Comparison of ENCODE assay signal across 8 mouse cellular contexts in genomic region chr5:137684294-137685123, GRCm38 (mm10). TPM values are rescaled to one million over a fixed set of nuclear protein-coding genes. Genes with fewer than 3 reads are reported as not detected.
DNase-seq lines count a peak whose midpoint lies in the region; ATAC-seq and TF ChIP-seq lines count a peak whose summit lies in the region.

Gene Agfg2, minus strand, starts transcription at chr5:137684726.

- no peaks in the 10 kb centered on the region for H3K27me3 ChIP-seq in forebrain, embryonic 15.5 days

- intact Hi-C loops in heart, postnatal 25 days (cut with DNase I): loop anchor here (5.0 kb wide), 1 partner anchor 53 kb away; no protein-coding TSS in a partner anchor

- H3K4me3 ChIP-seq in ES-E14 (ENCODE audit: insufficient read depth in 1 of 2, low read depth in 1 of 2, low read length in 2 of 2, poor library complexity in 1 of 2, severe bottlenecking in 1 of 2): peak within 1 kb of the TSS; percentile 78 to 83
- H3K4me3 ChIP-seq in forebrain, embryonic 15.5 days: peak within 1 kb of the TSS; percentile 82
- H3K4me3 ChIP-seq in lung, adult 2 months (replicated peaks; ENCODE audit: extremely low read depth, low read depth, low read length): peak within 1 kb of the TSS; percentile 69

- TF ChIP-seq CTCF in lung, adult 2 months (IDR thresholded peaks at IDR 0.05; ENCODE audit: insufficient read depth, low read length): no peak

- no peaks in the 10 kb centered on the region; the same call in 1 of the 2 replicates for H3K36me3 ChIP-seq in ES-E14 (ENCODE audit: control insufficient read depth, insufficient read depth, low read length, poor library complexity, severe bottlenecking)
- no peaks in the 10 kb centered on the region for H3K36me3 ChIP-seq in forebrain, embryonic 15.5 days

- no peaks in the 10 kb centered on the region for H3K9me3 ChIP-seq in ES-E14 (ENCODE audit: control insufficient read depth, insufficient read depth, low read depth, low read length)
- no peaks in the 10 kb centered on the region for H3K9me3 ChIP-seq in forebrain, embryonic 15.5 days

- H3K27ac ChIP-seq in ES-E14 (ENCODE audit: insufficient read depth, low read depth, low read length, poor library complexity, severe bottlenecking): no peak within 1 kb of the TSS
- H3K27ac ChIP-seq in forebrain, embryonic 15.5 days (replicated peaks): peak within 1 kb of the TSS; percentile 82

- TF ChIP-seq POLR2A in lung, adult 2 months (IDR thresholded peaks at IDR 0.05; ENCODE audit: borderline replicate concordance, extremely low read depth, low read depth, low read length): peak; percentile 61; the same call in 1 of the 2 replicates

- peak; percentile 100 for ATAC-seq in forebrain, embryonic 15.5 days (replicated peaks)
- ATAC-seq in neutrophil, adult 5-6 weeks (ENCODE audit: extremely low read depth, insufficient number of reproducible peaks, low FRiP score, poor library complexity, severe bottlenecking): peak; percentile 94

- H3K4me1 ChIP-seq in ES-E14 (ENCODE audit: control insufficient read depth in 2 of 2, insufficient read depth in 2 of 2, low read length in 2 of 2, poor library complexity in 1 of 2): peaks cover 0 to 8% of the 10 kb centered on the region in 2 experiments; a peak in 2 of 4 replicates
- H3K4me1 ChIP-seq in forebrain, embryonic 15.5 days: peaks cover 27% of the 10 kb centered on the region
- H3K4me1 ChIP-seq in lung, adult 2 months (ENCODE audit: control insufficient read depth, insufficient read depth, low read length): peaks cover 3% of the 10 kb centered on the region; the same call in 1 of the 2 replicates

- peak within 1 kb of the TSS; percentile 87 for H3K4me2 ChIP-seq in forebrain, embryonic 15.5 days (replicated peaks)

- DNase-seq in ES-E14 (ENCODE audit: low read depth, low spot score): peak; percentile 99
- DNase-seq in cerebellum, adult 11-12 months: peak; percentile 99
- peak; percentile 99 for DNase-seq in heart, postnatal 25 days (ENCODE audit: low spot score)
- DNase-seq in layer of hippocampus, adult 18-20 months (ENCODE audit: low spot score in 2 of 2): peak; percentile 99 to 100
- DNase-seq in lung, adult 2 months: peak; percentile 93
- peak; percentile 99 to 100 for DNase-seq in thymus, adult 18-20 months

- WGBS in forebrain, embryonic 15.5 days: under 1% methylated on average over 61 of the region's 62 CpGs
- under 1% methylated on average over 62 of the region's 62 CpGs for WGBS in lung, adult 2 months

- H3K9ac ChIP-seq in ES-E14 (ENCODE audit: insufficient read depth, low read depth, low read length, poor library complexity, severe bottlenecking): peak within 1 kb of the TSS; percentile 78
- peak within 1 kb of the TSS; percentile 63 for H3K9ac ChIP-seq in forebrain, embryonic 15.5 days (replicated peaks)

- in situ Hi-C loops in ES-E14 (cut with MboI; ENCODE audit: low sequenced_read_pairs in 2 of 2, unreplicated experiment in 2 of 2): no loop called here

TF ChIP-seq in ES-E14, 5 proteins besides CTCF, POLR2A, EP300 and RAD21:
- no peak; the same call in 1 of the 2 replicates for TF ChIP-seq CHD2 (IDR thresholded peaks at IDR 0.05; ENCODE audit: low read depth, low read length)
- no peak for TF ChIP-seq ZNF384 (IDR thresholded peaks at IDR 0.05; ENCODE audit: low read depth, low read length)
- no peak for TF ChIP-seq HCFC1 (IDR thresholded peaks at IDR 0.05; ENCODE audit: borderline replicate concordance, insufficient read depth, low read length)
- no peak for TF ChIP-seq MAFK (IDR thresholded peaks at IDR 0.05; ENCODE audit: insufficient read depth, low read depth, low read length)
- TF ChIP-seq ZC3H11A (IDR thresholded peaks at IDR 0.05; ENCODE audit: borderline replicate concordance, low read depth, low read length): no peak
TF ChIP-seq in ES-E14: peak in this region for 0.

RNA-seq across cellular contexts. Expression of gene Agfg2, which starts in this region (rescaled TPM):
- 12.3 and 12.5 TPM in 2 replicates for total RNA-seq in ES-E14 (2012; rRNA removed)
- 21.2 and 22.7 TPM in 2 replicates for polyA plus RNA-seq in forebrain, embryonic 15.5 days (2015; fragmentation: Nextera tagmentation; extraction: Ambion mirVana)
- 10 to 100 TPM; 11.8 to 13.3 TPM for total RNA-seq in heart, postnatal 25 days (2021)
- 10 to 100 TPM; 72.6 to 73.5 TPM for total RNA-seq in layer of hippocampus, adult 18-20 months (2021)
- polyA plus RNA-seq in lung, adult 2 months (2012; rRNA removed): 22.4 and 24.3 TPM in 2 replicates
- 4.9 and 5.5 TPM in 2 replicates for total RNA-seq in neutrophil, adult 5-6 weeks (2017)
